Mouse (Mus musculus) forebrain, embryonic 15.5 days (tissue): ENCODE measurements at regions not wholly inside any gene's neighbourhood (a gene's known extent, or its start where the extent isn't known, plus 50 kb on each side); places are given as distances from the start of the nearest gene placed in this dataset.

Experiments
- ATAC-seq: fragments of 200-750 bp; cut with Nextera tagmentation; replicated peaks from 2 replicates; pipeline ENCODE4 v1.8.0; 2017; ENCODE audit warnings: mild to moderate bottlenecking, moderate TSS enrichment, moderate library complexity
- H3K27ac ChIP-seq: fragments of 300-500 bp; sonication (generic); replicated peaks from 2 replicates; pipeline ENCODE4 v1.5.1; 2015; ENCODE audit warnings: mild to moderate bottlenecking, inconsistent platforms
- H3K27me3 ChIP-seq: fragments of 300-500 bp; sonication (generic); 2 replicates; pipeline ENCODE4 v1.6.1; 2015; ENCODE audit warnings: inconsistent platforms
- H3K36me3 ChIP-seq: fragments of 300-500 bp; sonication (generic); 2 replicates; pipeline ENCODE4 v1.6.1; 2015; ENCODE audit warnings: mild to moderate bottlenecking, inconsistent platforms
- H3K4me1 ChIP-seq: fragments of 300-500 bp; sonication (generic); 2 replicates; pipeline ENCODE4 v1.6.1; 2015; ENCODE audit warnings: inconsistent platforms
- H3K4me2 ChIP-seq: fragments of 300-500 bp; sonication (generic); replicated peaks from 2 replicates; pipeline ENCODE4 v1.6.1; 2015; ENCODE audit warnings: mild to moderate bottlenecking, inconsistent platforms
- H3K4me3 ChIP-seq: fragments of 300-500 bp; sonication (generic); 2 replicates; pipeline ENCODE4 v1.5.1; 2015; ENCODE audit warnings: mild to moderate bottlenecking, inconsistent platforms
- H3K9ac ChIP-seq: fragments of 300-500 bp; sonication (generic); replicated peaks from 2 replicates; pipeline ENCODE4 v1.6.1; 2015; ENCODE audit warnings: mild to moderate bottlenecking, inconsistent platforms
- H3K9me3 ChIP-seq: fragments of 300-500 bp; sonication (generic); 2 replicates; pipeline ENCODE4 v1.6.1; 2016; ENCODE audit warnings: inconsistent platforms
- WGBS: fragments of 180-500 bp; shearing (Covaris S2); methylation state at CpG from one replicate; pipeline ENCODE4 v1.1.7; 2015; ENCODE audit warnings: mixed read lengths; 5-methylcytosine and 5-hydroxymethylcytosine counted together

GRCm38 (mm10) chr11:23185211-23185610 is 70.6 kb upstream of the Xpo1 start:
- H3K4me2 ChIP-seq = no peak overlapping the region
- H3K9me3 ChIP-seq = no peaks in the 10 kb centered on the region
- H3K4me3 ChIP-seq = no peak overlapping the region
- no peak overlapping the region for H3K27ac ChIP-seq
- ATAC-seq = no peak
- no peaks in the 10 kb centered on the region for H3K27me3 ChIP-seq
- no peak overlapping the region for H3K9ac ChIP-seq
- H3K4me1 ChIP-seq = no peaks in the 10 kb centered on the region
- no peaks in the 10 kb centered on the region for H3K36me3 ChIP-seq
- 91% methylated on average over 2 of the region's 2 CpGs for WGBS

- no peaks in the 10 kb centered on the region for H3K9me3 ChIP-seq
- H3K9ac ChIP-seq = no peak overlapping the region
- H3K27ac ChIP-seq = no peak overlapping the region
- no peak overlapping the region for H3K4me3 ChIP-seq
- 55% methylated on average over 9 of the region's 9 CpGs for WGBS
- H3K4me1 ChIP-seq = no peaks in the 10 kb centered on the region
- H3K36me3 ChIP-seq = no peaks in the 10 kb centered on the region
- no peak overlapping the region for H3K4me2 ChIP-seq
- peak; percentile 74 for ATAC-seq
- H3K27me3 ChIP-seq = no peaks in the 10 kb centered on the region
Measured at GRCm38 (mm10) chr11:23201701-23202449, 54.0 kb upstream of the Xpo1 start.

- WGBS = 90% methylated on average over 14 of the region's 14 CpGs
- no peak overlapping the region for H3K9ac ChIP-seq
- no peak for ATAC-seq
- no peaks in the 10 kb centered on the region for H3K36me3 ChIP-seq
- H3K27me3 ChIP-seq = no peaks in the 10 kb centered on the region
- no peak overlapping the region for H3K4me3 ChIP-seq
- H3K27ac ChIP-seq = no peak overlapping the region
- no peak overlapping the region for H3K4me2 ChIP-seq
- H3K4me1 ChIP-seq = no peaks in the 10 kb centered on the region
- H3K9me3 ChIP-seq = no peaks in the 10 kb centered on the region
Measured at GRCm38 (mm10) chr11:23203566-23203965, 52.3 kb upstream of the Xpo1 start.

- no peak for ATAC-seq
- Histone ChIP-seq H3K9ac (no peak overlapping the region), H3K4me3 (no peak overlapping the region), H3K27me3 (no peaks in the 10 kb centered on the region), H3K27ac (no peak overlapping the region), H3K4me2 (no peak overlapping the region), H3K9me3 (no peaks in the 10 kb centered on the region), H3K36me3 (no peaks in the 10 kb centered on the region), H3K4me1 (no peaks in the 10 kb centered on the region)
- 82% methylated on average over 12 of the region's 12 CpGs for WGBS
Measured at GRCm38 (mm10) chr11:23204041-23204440, 51.8 kb upstream of the Xpo1 start.
